Mouse (Mus musculus) adipocyte (in vitro differentiated cells): ENCODE data around the gene Ppp1r32.

ENCODE experiments used
- DNase-seq: peaks from one replicate; pipeline ENCODE4 v3.0.0-alpha.2; 2016; ENCODE audit warnings: low spot score

Gene Ppp1r32

DNA sequence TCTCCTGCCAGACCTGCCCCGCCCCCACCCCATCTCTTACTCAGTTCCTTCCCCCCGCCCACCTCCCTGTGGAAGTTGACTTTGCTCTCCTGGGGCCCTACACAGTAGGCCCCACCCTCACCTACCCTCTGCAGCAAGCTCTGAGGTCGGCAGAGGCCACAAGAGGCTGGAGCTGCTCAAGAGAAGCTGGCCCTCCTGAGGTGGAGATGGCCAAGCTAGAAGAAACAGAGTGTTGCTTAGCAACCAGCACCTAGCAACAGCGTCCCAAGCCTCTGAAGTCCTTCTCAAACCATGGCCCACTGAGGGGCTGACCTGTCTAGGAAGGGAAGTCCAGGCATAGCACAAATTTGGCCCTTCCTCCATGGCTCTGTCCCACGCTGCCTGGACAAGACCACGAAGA lies at the start of gene Ppp1r32:
TSS of gene Ppp1r32 (minus strand) at position 226 of the 400 bp plus-strand sequence.
- no peak for DNase-seq

DNA sequence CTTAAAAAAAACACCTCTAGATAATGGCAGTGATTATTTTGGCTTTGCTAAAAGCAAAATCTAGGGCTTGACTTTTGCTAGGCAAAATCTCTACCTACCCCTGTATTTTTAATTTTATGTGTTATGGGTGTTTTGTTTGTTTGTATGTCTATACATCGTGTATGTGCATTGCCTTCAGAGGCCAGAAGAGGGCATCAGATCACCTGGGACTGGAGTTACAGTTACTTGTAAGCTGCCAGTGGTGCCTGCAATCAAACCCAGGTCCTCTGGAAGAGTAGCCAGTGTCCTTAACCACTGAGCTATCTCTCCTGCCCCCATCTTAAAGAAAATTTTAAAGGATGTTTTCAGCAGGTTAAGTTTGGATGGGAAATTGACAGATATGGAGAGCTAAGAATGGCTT lies 47.4 kb upstream of the Ppp1r32 start:
- DNase-seq, result no peak

DNA sequence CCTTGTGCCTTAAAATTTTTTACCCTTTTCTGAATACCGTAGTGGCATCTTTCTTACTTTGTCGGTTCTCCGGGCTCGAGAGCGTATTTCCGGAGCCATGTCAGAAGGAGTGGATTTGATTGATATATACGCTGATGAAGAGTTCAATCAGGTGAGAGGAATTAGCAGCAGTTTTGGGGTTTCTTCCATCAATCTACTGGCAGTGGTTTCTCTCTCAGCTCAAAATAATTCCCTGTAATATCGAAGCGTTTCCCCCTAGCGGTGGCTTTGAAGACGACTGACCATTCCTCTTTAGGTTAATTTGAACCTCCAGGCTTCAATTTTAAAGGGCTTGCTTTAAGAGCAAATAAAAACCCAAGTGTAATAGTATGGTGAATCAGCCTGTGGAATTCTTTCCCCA lies 43.2 kb upstream of the Ppp1r32 start, which contains the start of gene Sdhaf2:
TSS of gene Sdhaf2 (minus strand) at position 233 of the 400 bp plus-strand sequence.
- DNase-seq, result peak; percentile 78

DNA sequence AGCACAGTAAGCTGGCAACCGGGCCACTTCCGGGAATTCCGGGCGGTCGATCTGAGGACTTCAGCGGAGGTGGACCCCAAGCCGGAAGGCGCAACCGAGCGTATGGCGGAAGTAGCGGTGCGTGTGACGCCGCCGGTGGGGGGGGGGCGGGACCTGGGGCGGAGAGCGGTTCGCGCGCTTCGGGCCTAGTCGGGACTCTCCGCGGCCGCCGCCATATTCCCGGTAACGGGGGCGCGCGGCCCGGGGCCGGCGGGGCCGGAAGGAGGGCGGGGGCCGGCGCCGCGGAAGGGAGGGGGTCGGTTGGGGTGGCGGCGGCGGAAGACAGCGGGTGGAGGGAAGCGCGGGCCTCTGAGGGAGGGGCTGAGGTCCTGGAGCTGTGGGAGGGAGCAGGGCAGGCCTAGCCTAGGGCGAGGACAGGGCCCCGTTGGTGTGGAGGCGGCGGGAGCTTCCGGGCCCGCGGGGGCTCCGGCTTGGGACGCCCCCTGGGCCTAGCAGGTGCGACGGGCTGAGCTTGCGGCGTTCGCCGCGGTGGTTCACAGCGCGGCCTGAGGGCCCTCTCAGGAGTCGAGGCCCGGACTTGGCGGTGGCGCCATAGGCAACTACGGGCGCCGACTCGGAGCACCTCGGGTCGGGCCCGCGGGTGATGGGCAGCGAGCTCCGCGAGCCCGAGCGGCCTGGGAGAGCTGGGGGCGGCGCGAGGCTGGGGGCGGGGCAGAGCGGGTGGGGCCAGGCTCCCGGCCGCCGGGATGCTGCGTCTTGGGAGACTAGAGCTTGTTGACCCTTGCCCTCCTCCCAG lies 42.6 kb upstream of the Ppp1r32 start, which contains the start of gene Cpsf7:
TSS of gene Cpsf7 (plus strand) at position 161 of the 796 bp plus-strand sequence.
- DNase-seq, result peak; percentile 93

DNA sequence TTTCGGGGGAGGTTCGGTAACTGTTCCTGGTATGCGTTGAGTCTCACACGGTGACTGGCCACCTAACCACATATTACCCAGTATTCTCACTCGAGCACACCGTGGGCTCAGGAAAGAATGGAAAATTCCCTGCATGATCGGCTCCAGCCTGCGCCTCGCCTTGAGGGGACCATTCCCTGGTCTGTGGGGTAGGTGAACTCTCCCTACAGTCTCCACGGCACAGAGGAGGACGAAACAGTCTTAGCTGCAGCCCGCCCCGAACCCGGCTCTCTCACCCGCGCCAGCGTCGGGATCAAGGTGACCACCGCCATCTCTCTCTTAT lies 42.0 kb upstream of the Ppp1r32 start:
- DNase-seq, result no peak

GRCm38 (mm10) chr19:10523483-10524080 lies 40.9 kb upstream of the Ppp1r32 start:
- no peak for DNase-seq

GRCm38 (mm10) chr19:10521926-10522325 lies 39.2 kb upstream of the Ppp1r32 start:
- no peak for DNase-seq

- peak; percentile 40 for DNase-seq
Observed at GRCm38 (mm10) chr19:10520355-10520754, 37.6 kb upstream of the Ppp1r32 start.

DNA sequence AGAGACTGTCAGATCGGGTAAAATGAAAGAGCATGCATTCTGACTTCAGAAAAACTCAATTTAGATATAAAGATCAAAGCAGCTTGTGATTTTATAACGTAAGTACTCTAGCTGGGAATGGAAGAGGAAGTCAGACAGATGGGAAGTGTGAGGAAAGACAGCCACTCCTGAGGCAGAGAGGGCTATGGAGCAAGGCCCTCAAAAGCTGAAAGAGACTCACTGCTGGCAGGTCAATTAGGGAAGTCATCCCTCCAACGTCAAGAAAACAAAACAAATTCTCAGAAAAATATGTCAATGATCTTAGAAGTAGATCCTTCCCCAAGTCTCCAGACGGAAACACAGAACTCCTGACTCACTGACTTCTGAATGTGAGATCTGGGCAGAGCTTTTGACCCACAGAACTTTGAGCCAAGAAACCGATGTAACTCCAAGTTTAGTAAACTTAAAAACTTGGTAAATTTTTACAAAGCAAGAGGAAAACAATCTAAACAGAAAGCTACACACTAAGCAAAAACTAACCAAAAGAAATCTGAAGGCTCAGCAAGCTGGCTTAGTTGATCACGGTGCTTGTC lies 28.1 kb upstream of the Ppp1r32 start:
- peak; percentile 89 for DNase-seq

- peak; percentile 59 for DNase-seq
Observed at GRCm38 (mm10) chr19:10502571-10502970, 19.8 kb upstream of the Ppp1r32 start.

- no peak for DNase-seq
Observed at GRCm38 (mm10) chr19:10500581-10500980, 17.9 kb upstream of the Ppp1r32 start.

- DNase-seq, result peak; percentile 32
Observed at GRCm38 (mm10) chr19:10497512-10498160, 14.9 kb upstream of the Ppp1r32 start.

- DNase-seq, result no peak
Observed at GRCm38 (mm10) chr19:10496976-10497375, 14.2 kb upstream of the Ppp1r32 start.

- no peak for DNase-seq
Observed at GRCm38 (mm10) chr19:10495670-10496069, 12.9 kb upstream of the Ppp1r32 start.

- peak; percentile 78 for DNase-seq
Observed at GRCm38 (mm10) chr19:10486264-10486738, 3.6 kb upstream of the Ppp1r32 start.

DNA sequence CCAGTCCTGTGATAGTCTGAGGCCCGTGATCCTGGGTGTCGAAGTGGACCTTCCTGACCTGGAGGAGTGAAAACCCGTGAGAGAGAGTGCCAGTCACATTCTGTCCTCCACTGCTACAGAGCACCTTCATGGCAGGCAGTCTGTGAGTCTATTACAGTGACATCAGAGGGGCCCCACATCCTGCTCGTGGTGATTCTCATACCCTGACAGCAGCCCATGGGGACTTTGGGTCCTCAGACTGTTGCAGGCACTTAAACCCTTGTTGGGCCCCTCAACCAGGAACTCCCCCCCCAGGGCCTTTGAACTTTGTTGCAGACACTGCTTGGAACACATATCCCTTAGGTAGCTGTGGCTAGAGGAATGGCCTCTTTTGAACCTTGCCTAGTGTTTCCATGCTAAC lies 3.2 kb downstream of the Ppp1r32 start:
- DNase-seq, result no peak

GRCm38 (mm10) chr19:10473779-10474178 lies 8.9 kb downstream of the Ppp1r32 start:
- DNase-seq, result no peak

DNA sequence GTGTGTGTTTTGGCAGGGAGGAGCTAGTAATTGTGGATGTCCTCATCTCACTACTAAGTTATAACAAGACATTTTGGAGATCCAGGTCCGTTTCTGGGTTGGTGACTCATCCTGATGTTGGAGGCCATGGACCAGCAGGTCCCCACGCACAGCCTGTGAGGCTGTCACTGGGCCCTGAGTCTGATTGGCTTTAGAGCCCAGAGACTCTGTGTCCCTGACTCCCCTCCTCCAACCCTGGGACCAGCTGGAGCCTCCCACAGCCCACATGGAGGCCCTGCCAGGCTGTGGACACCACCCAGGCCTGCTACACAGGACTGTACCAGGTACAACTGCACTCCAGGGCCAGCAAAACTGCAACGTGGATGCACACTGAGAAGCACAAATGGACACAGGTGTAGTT lies 9.8 kb downstream of the Ppp1r32 start:
- DNase-seq, result no peak

DNA sequence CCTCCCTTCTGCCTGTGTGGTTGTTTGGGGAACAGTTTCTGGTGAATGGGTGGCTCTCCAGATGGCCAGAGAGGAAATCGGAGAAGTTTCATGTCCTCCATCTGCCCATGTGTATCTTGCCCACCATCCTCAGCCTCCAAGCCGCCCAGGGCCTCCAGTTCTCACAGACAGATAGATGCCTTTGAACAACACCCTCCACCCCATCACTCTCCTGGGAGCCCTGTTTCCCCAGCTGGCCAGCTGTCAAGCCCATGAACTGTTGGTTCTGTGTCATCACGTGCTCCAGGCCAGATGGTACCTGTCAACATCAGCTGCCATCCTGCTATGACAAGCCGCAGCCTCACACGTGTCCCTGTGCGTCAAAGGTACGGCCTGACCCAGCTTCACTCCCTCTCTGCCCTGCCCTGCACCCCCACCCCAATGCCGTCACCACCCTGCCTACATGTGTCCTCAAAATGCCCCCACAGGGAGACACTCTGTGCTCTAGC lies 13.5 kb downstream of the Ppp1r32 start:
- no peak for DNase-seq

DNA sequence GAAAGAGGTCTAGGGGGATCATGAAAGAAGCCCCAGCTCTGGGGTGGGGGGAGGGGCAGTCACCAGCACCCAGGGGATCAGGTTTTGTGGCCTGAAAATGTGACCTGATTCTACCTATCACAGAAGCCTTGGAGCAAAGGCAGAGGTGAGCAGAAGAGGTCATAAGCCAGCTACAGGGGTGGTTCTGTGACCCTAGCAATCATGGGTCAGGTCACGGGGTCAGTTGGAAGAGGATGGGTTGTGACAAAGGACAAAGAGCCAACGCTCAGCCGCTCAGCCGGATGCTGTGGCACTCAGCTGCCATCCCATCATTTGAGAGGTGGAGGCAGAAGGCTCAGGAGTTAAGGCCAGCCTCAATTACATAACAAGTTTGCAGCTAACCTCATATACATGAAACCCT lies 18.3 kb downstream of the Ppp1r32 start:
- no peak for DNase-seq

DNA sequence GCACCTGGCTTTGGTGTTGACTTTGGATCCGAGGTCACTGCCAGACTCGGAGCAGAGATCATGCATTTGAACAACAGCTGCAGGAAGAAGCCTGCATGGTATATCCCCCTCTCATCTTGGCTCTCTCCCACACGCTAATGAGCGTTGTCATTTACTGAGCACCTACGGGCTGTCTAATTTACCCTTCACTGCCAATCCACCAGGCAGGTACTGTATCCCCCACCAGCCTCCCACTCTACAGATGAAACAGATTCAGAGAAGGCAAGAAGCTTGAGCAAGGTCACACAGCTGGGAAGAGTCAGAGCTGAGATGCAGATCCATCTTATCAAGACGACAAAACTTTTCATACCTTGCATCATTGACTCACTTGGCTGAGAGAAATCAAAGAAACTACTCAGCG lies 21.1 kb downstream of the Ppp1r32 start:
- DNase-seq, result no peak

DNA sequence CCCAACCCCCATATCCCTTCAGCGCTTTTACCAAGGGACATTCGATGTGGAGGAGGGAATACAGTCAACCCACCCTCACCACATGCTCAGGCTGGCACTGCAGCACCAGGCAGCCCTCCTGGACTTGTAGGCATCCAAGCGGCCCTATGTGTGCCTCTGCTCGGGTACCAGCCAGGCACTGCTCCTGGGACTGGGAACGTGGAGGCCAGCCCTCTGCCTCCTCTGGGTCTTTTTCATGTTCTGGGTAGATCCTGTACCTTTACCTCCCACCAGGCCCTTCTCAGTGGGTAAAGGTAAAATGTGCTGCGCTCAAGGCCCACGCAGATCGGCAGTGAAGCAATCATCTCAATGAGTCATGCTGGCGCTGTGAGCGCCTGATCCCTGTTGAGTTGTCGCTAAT lies 22.8 kb downstream of the Ppp1r32 start:
- no peak for DNase-seq
